Mouse (Mus musculus) olfactory bulb, adult 2 months (tissue): Measurements from ENCODE around the gene Fam49a.

Source experiments
- CTCF ChIP-seq: fragments of 200-500 bp; IDR thresholded peaks from 2 replicates; pipeline ENCODE4 v1.5.1; 2012; ENCODE audit warnings: low read depth, mild to moderate bottlenecking, low read length, moderate library complexity; ENCODE audit not compliant: insufficient read depth
- POLR2A ChIP-seq: fragments of 200-500 bp; IDR thresholded peaks from 2 replicates; pipeline ENCODE4 v1.6.1; 2012; ENCODE audit warnings: mild to moderate bottlenecking, low read depth, low read length, moderate library complexity; ENCODE audit not compliant: insufficient read depth

DNA sequence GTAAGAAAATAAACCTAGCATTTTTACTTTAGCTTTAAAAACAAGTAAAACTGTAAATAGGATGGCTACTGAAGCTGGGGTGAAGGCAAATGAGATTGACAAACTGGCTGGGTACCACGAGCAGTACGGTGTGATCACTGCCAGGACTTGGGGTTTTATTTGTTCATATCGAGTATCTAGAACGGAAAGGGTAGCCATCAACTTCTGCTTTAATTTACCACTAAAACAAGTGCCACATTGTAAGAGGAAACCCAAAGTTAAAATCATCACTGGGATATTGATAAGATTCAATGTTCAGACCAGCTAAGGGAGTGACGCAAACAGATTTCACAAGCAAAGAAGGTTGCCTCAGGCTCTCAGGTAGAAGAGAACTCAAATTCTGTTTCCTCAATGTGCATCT lies 98.0 kb downstream of the Fam49a start:
- no peak for TF ChIP-seq POLR2A
- no peak for TF ChIP-seq CTCF
